Mouse (Mus musculus): ENCODE results near the gene Rae1. TPM values are rescaled to one million over a fixed set of nuclear protein-coding genes. Genes with fewer than 3 reads are reported as not detected.

Gene Rae1
- polyA plus RNA-seq, 1 experiment from 2014 or later: 148 TPM

GRCm38 (mm10) chr2:173027824-173028495 is 28.0 kb downstream of the Rae1 start:
- Histone ChIP-seq H3K36me3 (peaks cover 70% of the 10 kb centered on the region), H3K27me3 (no peaks in the 10 kb centered on the region), H3K4me3 (no peak overlapping the region), H3K4me2 (no peak overlapping the region), H3K9me3 (no peaks in the 10 kb centered on the region), H3K9ac (no peak overlapping the region), H3K4me1 (peaks cover 55% of the 10 kb centered on the region), H3K27ac (peak overlapping the region; percentile 22; the same call in 1 of the 2 replicates)
- no peak for ATAC-seq (ENCODE audit: insufficient number of reproducible peaks, insufficient read depth, low FRiP score, low TSS enrichment, low read depth)
- WGBS: 77% methylated on average over 4 of the region's 4 CpGs

GRCm38 (mm10) chr2:173028508-173029031 is 28.7 kb downstream of the Rae1 start:
- no peaks in the 10 kb centered on the region for H3K9me3 ChIP-seq
- no peak overlapping the region; the same call in 1 of the 2 replicates for H3K4me2 ChIP-seq
- 86% methylated on average over 3 of the region's 3 CpGs for WGBS
- no peak overlapping the region for H3K4me3 ChIP-seq
- H3K4me1 ChIP-seq: peaks cover 49% of the 10 kb centered on the region
- ATAC-seq (ENCODE audit: insufficient number of reproducible peaks, insufficient read depth, low FRiP score, low TSS enrichment, low read depth): no peak
- no peak overlapping the region for H3K27ac ChIP-seq
- no peaks in the 10 kb centered on the region for H3K27me3 ChIP-seq
- 0 out of 2 replicates have a peak overlapping the region, but pooled peaks have one; percentile 51 for H3K9ac ChIP-seq
- H3K36me3 ChIP-seq: peaks cover 76% of the 10 kb centered on the region

DNA sequence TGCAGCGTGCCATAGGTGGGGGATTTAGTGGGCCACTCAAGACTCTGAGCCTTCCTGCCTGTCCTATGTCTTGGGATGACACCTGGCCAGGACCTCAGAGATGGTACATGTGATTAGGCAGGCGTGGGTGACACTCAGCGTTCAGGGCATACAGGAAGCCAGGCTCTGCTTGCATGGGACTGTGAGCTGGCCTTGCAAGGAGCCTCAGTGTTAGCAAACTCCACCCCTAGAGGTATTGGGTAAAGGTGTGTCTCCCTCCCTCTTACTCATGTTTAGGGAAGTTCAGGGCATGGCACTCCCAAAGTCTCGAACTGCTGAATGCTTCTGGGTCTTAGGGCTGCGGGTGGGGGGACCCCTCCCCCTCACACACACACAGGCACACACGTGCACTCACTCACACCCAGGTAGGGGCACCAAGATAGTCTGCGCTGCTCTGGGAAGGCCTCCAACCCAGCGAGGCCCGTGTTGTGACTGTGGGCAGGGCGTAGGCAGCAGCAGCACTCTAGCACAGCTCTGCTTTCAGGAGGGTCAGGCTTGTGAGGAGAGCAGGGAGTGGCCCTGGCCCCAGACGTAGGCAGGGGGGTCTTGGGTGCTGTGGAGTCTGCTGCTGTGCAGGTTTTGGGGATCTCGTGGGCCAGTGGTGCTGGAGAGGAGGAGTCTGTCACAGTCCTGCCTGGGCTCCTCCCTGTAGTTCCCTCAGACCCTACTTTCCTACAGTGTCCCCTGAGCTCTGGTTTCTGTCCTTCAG is 30.8 kb downstream of the Rae1 start:
- peaks cover 28% of the 10 kb centered on the region for H3K4me1 ChIP-seq
- no peak overlapping the region for H3K4me2 ChIP-seq
- no peak for ATAC-seq (ENCODE audit: insufficient number of reproducible peaks, insufficient read depth, low FRiP score, low TSS enrichment, low read depth)
- WGBS: 71% methylated on average over 12 of the region's 12 CpGs
- no peaks in the 10 kb centered on the region for H3K27me3 ChIP-seq
- H3K9ac ChIP-seq: no peak overlapping the region
- H3K9me3 ChIP-seq: no peaks in the 10 kb centered on the region
- H3K4me3 ChIP-seq: no peak overlapping the region
- H3K27ac ChIP-seq: no peak overlapping the region
- peaks cover 82% of the 10 kb centered on the region for H3K36me3 ChIP-seq

- no peaks in the 10 kb centered on the region for H3K9me3 ChIP-seq
- WGBS: 94% methylated on average over 13 of the region's 13 CpGs
- H3K4me1 ChIP-seq: 0 out of 2 replicates have a peak, but pooled peaks cover 1% of the 10 kb centered on the region
- H3K36me3 ChIP-seq: peaks cover 76% of the 10 kb centered on the region
- 0 out of 2 replicates have a peak overlapping the region, but pooled peaks have one; percentile 16 for H3K9ac ChIP-seq
- H3K4me2 ChIP-seq: no peak overlapping the region
- no peak for ATAC-seq (ENCODE audit: insufficient number of reproducible peaks, insufficient read depth, low FRiP score, low TSS enrichment, low read depth)
- no peak overlapping the region for H3K27ac ChIP-seq
- no peaks in the 10 kb centered on the region for H3K27me3 ChIP-seq
- H3K4me3 ChIP-seq: no peak overlapping the region
These were observed 33.6 kb downstream of the Rae1 start for GRCm38 (mm10) chr2:173033531-173033930.

DNA sequence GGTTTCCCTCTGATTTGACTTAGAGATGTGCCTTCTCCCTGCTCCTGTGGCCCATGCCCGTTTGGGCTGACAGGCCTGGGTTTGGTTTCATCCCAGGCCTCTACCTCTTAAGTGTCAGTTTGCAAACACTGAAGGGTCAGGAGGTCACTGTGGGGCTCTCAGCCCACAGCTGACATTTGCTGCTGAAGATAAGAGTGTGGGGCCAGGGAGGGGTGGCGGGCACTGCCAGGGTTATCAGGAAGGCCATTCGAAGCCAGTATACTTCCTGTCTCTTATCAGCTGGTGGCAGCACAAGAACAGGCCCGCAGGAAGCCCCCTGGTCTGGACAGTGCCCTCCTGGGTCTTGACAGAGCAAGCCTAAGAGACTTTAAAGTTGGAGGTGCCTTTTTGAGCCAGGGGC is 35.1 kb downstream of the Rae1 start:
- no peak overlapping the region for H3K4me2 ChIP-seq
- H3K9me3 ChIP-seq: no peaks in the 10 kb centered on the region
- H3K9ac ChIP-seq: no peak overlapping the region
- H3K36me3 ChIP-seq: peaks cover 62% of the 10 kb centered on the region
- 72% methylated on average over 4 of the region's 4 CpGs for WGBS
- H3K27me3 ChIP-seq: no peaks in the 10 kb centered on the region
- no peaks in the 10 kb centered on the region for H3K4me1 ChIP-seq
- no peak overlapping the region for H3K27ac ChIP-seq
- no peak overlapping the region for H3K4me3 ChIP-seq
- ATAC-seq (ENCODE audit: insufficient number of reproducible peaks, insufficient read depth, low FRiP score, low TSS enrichment, low read depth): no peak

DNA sequence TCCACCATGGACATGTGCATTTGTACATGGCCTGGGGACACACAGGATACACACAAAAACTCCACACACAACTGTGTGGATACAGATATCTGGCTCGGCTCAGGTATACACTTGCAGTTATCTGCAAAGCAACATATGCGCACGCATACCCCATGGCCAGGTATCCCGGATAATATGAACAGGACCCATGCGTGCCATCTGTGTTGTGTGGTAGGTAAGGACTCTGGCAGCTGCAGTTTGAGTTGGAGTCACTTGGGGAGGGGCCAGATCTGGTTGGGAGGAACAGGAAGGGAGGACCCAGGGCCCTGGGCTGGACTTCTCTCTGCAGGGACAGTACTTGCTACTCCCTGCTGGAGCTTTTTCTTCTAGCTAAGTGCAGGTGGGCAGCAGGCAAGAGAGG is 35.7 kb downstream of the Rae1 start:
- H3K9ac ChIP-seq: no peak overlapping the region
- no peaks in the 10 kb centered on the region for H3K4me1 ChIP-seq
- no peaks in the 10 kb centered on the region for H3K9me3 ChIP-seq
- no peak overlapping the region for H3K4me2 ChIP-seq
- no peak overlapping the region for H3K4me3 ChIP-seq
- ATAC-seq (ENCODE audit: insufficient number of reproducible peaks, insufficient read depth, low FRiP score, low TSS enrichment, low read depth): no peak
- H3K27me3 ChIP-seq: no peaks in the 10 kb centered on the region
- WGBS: 91% methylated on average over 5 of the region's 5 CpGs
- no peak overlapping the region for H3K27ac ChIP-seq
- H3K36me3 ChIP-seq: peaks cover 55% of the 10 kb centered on the region

GRCm38 (mm10) chr2:173036055-173036454 is 36.1 kb downstream of the Rae1 start:
- H3K4me2 ChIP-seq: no peak overlapping the region
- H3K4me1 ChIP-seq: no peaks in the 10 kb centered on the region
- 89% methylated on average over 5 of the region's 5 CpGs for WGBS
- H3K9ac ChIP-seq: no peak overlapping the region
- no peaks in the 10 kb centered on the region for H3K27me3 ChIP-seq
- no peak overlapping the region for H3K4me3 ChIP-seq
- ATAC-seq (ENCODE audit: insufficient number of reproducible peaks, insufficient read depth, low FRiP score, low TSS enrichment, low read depth): no peak
- H3K36me3 ChIP-seq: peaks cover 51% of the 10 kb centered on the region
- H3K27ac ChIP-seq: no peak overlapping the region
- H3K9me3 ChIP-seq: no peaks in the 10 kb centered on the region

GRCm38 (mm10) chr2:173036611-173037010 is 36.7 kb downstream of the Rae1 start:
- H3K4me1 ChIP-seq: no peaks in the 10 kb centered on the region
- H3K27ac ChIP-seq: no peak overlapping the region
- no peak overlapping the region for H3K4me3 ChIP-seq
- H3K36me3 ChIP-seq: peaks cover 46% of the 10 kb centered on the region
- WGBS: 60% methylated on average over 4 of the region's 4 CpGs
- H3K27me3 ChIP-seq: no peaks in the 10 kb centered on the region
- no peak overlapping the region for H3K9ac ChIP-seq
- no peaks in the 10 kb centered on the region for H3K9me3 ChIP-seq
- ATAC-seq (ENCODE audit: insufficient number of reproducible peaks, insufficient read depth, low FRiP score, low TSS enrichment, low read depth): no peak
- no peak overlapping the region for H3K4me2 ChIP-seq

DNA sequence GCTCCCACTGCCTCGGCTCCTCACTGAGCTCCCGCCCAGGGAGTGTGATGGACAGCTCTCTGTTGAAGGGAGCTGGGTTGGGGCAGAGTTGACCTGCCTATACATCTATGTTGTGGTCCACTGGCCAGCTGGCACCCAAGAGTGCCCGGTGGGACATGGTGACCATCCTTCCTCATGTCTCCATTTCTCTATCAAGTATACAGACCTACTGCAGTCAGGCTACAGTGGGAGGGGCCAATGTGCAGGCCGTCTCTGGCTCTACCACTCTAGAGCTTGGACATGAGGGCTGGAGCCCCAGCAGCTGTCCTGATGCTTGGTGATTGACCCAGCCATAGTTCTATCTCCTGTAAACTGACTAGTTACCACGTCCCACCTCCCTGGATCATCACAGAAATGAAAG is 37.4 kb downstream of the Rae1 start:
- no peak for ATAC-seq (ENCODE audit: insufficient number of reproducible peaks, insufficient read depth, low FRiP score, low TSS enrichment, low read depth)
- Histone ChIP-seq H3K4me2 (no peak overlapping the region), H3K4me3 (no peak overlapping the region), H3K4me1 (no peaks in the 10 kb centered on the region), H3K27me3 (no peaks in the 10 kb centered on the region), H3K27ac (no peak overlapping the region), H3K9me3 (no peaks in the 10 kb centered on the region), H3K9ac (no peak overlapping the region), H3K36me3 (peaks cover 38% of the 10 kb centered on the region)
- 80% methylated on average over 5 of the region's 5 CpGs for WGBS

DNA sequence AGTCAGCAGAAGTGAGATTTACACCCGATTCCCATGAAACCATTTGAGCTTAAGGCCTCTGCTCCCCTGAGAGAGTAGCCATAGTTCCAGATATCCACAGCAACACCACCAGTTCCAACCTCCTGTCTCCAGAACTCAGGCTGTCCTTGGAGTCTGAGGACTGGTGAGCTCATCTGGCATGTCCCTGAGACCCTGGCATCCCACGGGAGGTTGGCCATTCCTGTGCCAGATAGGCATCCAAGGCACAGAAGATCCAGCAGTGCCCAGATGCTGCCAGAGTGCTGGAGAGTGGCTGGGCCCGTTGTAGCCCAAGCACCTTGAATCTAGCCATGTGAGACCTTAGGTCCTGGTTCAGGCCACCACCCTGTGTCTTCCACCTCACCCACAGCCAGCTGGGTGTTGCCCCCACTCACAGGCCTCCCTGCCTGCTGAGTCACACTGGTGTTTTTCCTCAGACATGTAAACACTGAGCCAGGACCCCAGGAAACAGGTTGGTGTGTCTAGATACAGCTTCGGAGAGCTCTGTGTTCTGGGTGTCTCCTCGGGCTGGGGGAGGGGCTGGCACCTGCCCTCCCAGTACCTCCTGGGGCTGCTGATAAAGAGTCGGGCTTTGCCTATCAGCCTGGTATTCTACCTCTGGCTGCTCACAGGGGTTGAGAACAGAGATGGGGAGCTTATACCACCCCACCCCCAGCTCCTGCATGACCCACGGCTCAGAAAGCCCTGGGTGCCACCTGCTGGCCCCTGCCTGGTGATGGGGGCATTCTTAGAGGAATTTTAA is 38.1 kb downstream of the Rae1 start:
- no peak overlapping the region for H3K4me2 ChIP-seq
- ATAC-seq (ENCODE audit: insufficient number of reproducible peaks, insufficient read depth, low FRiP score, low TSS enrichment, low read depth): no peak

DNA sequence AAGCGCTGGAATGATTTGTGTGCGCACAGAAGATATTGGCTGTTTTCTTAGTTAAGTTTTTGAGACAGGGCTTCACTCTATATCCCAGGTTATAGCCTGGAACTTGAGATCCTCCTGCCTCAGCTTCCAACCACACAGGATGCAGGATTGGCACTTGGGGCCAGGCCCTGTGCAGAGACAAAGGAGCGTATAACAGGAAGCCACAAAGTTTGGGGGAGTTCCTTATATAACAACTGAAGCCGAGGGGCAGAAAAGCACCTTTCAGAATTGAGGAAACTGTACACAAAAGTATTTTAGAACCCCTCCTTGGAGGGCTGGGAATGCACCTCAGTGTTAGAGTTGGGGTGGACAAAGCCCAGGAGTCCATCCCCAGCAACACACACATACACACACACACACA is 39.1 kb downstream of the Rae1 start:
- no peak overlapping the region for H3K4me3 ChIP-seq
- no peak overlapping the region for H3K27ac ChIP-seq

More for the DNA sequence above, 38.1 kb downstream of the Rae1 start:
- no peak overlapping the region for H3K27ac ChIP-seq
- H3K36me3 ChIP-seq: peaks cover 32% of the 10 kb centered on the region
- no peak overlapping the region for H3K9ac ChIP-seq
- no peak overlapping the region for H3K4me3 ChIP-seq
- no peaks in the 10 kb centered on the region for H3K27me3 ChIP-seq
- no peaks in the 10 kb centered on the region for H3K9me3 ChIP-seq
- H3K4me1 ChIP-seq: peaks cover 6% of the 10 kb centered on the region
- 74% methylated on average over 7 of the region's 7 CpGs for WGBS

More for the DNA sequence above, 39.1 kb downstream of the Rae1 start:
- 93% methylated on average over 4 of the region's 4 CpGs for WGBS
- Histone ChIP-seq H3K4me1 (peaks cover 9% of the 10 kb centered on the region), H3K9ac (no peak overlapping the region), H3K36me3 (peaks cover 22% of the 10 kb centered on the region), H3K4me2 (no peak overlapping the region), H3K27me3 (no peaks in the 10 kb centered on the region), H3K9me3 (no peaks in the 10 kb centered on the region)
- no peak for ATAC-seq (ENCODE audit: insufficient number of reproducible peaks, insufficient read depth, low FRiP score, low TSS enrichment, low read depth)
